ENCODE assay signal across 7 mouse cellular contexts in genomic region chr5:110099656-110100580, GRCm38 (mm10). TPM values are rescaled to one million over a fixed set of nuclear protein-coding genes. Genes with fewer than 3 reads are reported as not detected.
DNase-seq lines count a peak whose midpoint lies in the region; ATAC-seq and TF ChIP-seq lines count a peak whose summit lies in the region.

Gene Plcxd1, plus strand, starts transcription at chr5:110099969.

- 4% methylated on average over 25 of the region's 25 CpGs for WGBS in embryonic facial prominence, embryonic 10.5 days
- WGBS in hindbrain, postnatal 0 days, result 5% methylated on average over 25 of the region's 25 CpGs
- WGBS in liver, embryonic 11.5 days, result 9% methylated on average over 25 of the region's 25 CpGs

- peaks cover 29% of the 10 kb centered on the region for H3K36me3 ChIP-seq in embryonic facial prominence, embryonic 10.5 days (replicated peaks)
- H3K36me3 ChIP-seq in hindbrain, postnatal 0 days (ENCODE audit: insufficient read depth, low read length), result peaks cover 22% of the 10 kb centered on the region
- H3K36me3 ChIP-seq in liver, embryonic 11.5 days (ENCODE audit: control insufficient read depth, insufficient read depth, low read length), result peaks cover 20% of the 10 kb centered on the region

- TF ChIP-seq CTCF in hindbrain, postnatal 0 days (IDR thresholded peaks at IDR 0.05; ENCODE audit: low read depth), result no peak

- H3K4me2 ChIP-seq in hindbrain, postnatal 0 days (ENCODE audit: low read depth, low read length), result peak within 1 kb of the TSS; percentile 78
- peak within 1 kb of the TSS; percentile 72 for H3K4me2 ChIP-seq in liver, embryonic 11.5 days

- no peak for ATAC-seq in hindbrain, postnatal 0 days
- peak; percentile 13; the same call in 1 of the 2 replicates for ATAC-seq in liver, embryonic 11.5 days (replicated peaks; ENCODE audit: low FRiP score)

- H3K9me3 ChIP-seq in embryonic facial prominence, embryonic 10.5 days, result no peaks in the 10 kb centered on the region; the same call in 1 of the 2 replicates
- H3K9me3 ChIP-seq in hindbrain, postnatal 0 days (ENCODE audit: low read length), result no peaks in the 10 kb centered on the region
- no peaks in the 10 kb centered on the region for H3K9me3 ChIP-seq in liver, embryonic 11.5 days (ENCODE audit: control insufficient read depth, low read length)

- peak within 1 kb of the TSS; percentile 67 for H3K27ac ChIP-seq in embryonic facial prominence, embryonic 10.5 days (replicated peaks)
- no peak within 1 kb of the TSS for H3K27ac ChIP-seq in hindbrain, postnatal 0 days
- H3K27ac ChIP-seq in liver, embryonic 11.5 days (ENCODE audit: low read depth, low read length), result no peak within 1 kb of the TSS

- peak within 1 kb of the TSS; percentile 46; the same call in 1 of the 2 replicates for H3K9ac ChIP-seq in hindbrain, postnatal 0 days (replicated peaks; ENCODE audit: low read length)
- H3K9ac ChIP-seq in liver, embryonic 11.5 days (ENCODE audit: low read depth, low read length), result no peak within 1 kb of the TSS

- peaks cover 40% of the 10 kb centered on the region for H3K4me1 ChIP-seq in embryonic facial prominence, embryonic 10.5 days
- H3K4me1 ChIP-seq in hindbrain, postnatal 0 days (ENCODE audit: insufficient read depth, low read length), result peaks cover 11% of the 10 kb centered on the region
- H3K4me1 ChIP-seq in liver, embryonic 11.5 days (replicated peaks; ENCODE audit: control insufficient read depth, insufficient read depth, low read length), result peaks cover 18% of the 10 kb centered on the region

- DNase-seq in lung, postnatal 10 days, result peak; percentile 23
- DNase-seq in lung, postnatal 25 days (ENCODE audit: low spot score), result no peak
- peak; percentile 40 for DNase-seq in embryonic facial prominence, embryonic 10.5 days (ENCODE audit: low spot score)
- no peak for DNase-seq in hindbrain, postnatal 0 days (ENCODE audit: low spot score)
- no peak for DNase-seq in liver, embryonic 11.5 days (ENCODE audit: low spot score)
- peak; percentile 45 for DNase-seq in thymus, postnatal 4 days
- DNase-seq in urinary bladder, postnatal 4 days (ENCODE audit: low spot score in 2 of 2), result no peak

- H3K27me3 ChIP-seq in embryonic facial prominence, embryonic 10.5 days (replicated peaks; ENCODE audit: low read depth, poor library complexity, severe bottlenecking), result peaks cover 26% of the 10 kb centered on the region; the same call in 1 of the 2 replicates
- no peaks in the 10 kb centered on the region for H3K27me3 ChIP-seq in hindbrain, postnatal 0 days (ENCODE audit: insufficient read depth, low read length)
- peaks cover 7% of the 10 kb centered on the region; the same call in 1 of the 2 replicates for H3K27me3 ChIP-seq in liver, embryonic 11.5 days (replicated peaks; ENCODE audit: control insufficient read depth, insufficient read depth, low read length)

- peak within 1 kb of the TSS; percentile 55 for H3K4me3 ChIP-seq in embryonic facial prominence, embryonic 10.5 days
- peak within 1 kb of the TSS; percentile 40 for H3K4me3 ChIP-seq in hindbrain, postnatal 0 days (ENCODE audit: low read length)
- H3K4me3 ChIP-seq in liver, embryonic 11.5 days (ENCODE audit: low read depth, low read length), result peak within 1 kb of the TSS; percentile 41

RNA-seq across cellular contexts. Expression of gene Plcxd1, which starts in this region (rescaled TPM):
- 2.0 and 3.2 TPM in 2 replicates for polyA plus RNA-seq in embryonic facial prominence, embryonic 10.5 days (2016; fragmentation: Nextera tagmentation; extraction: Ambion mirVana)
- 14.4 and 22.8 TPM in 2 replicates for total RNA-seq in hindbrain, postnatal 0 days (2014; rRNA removed)
- 8.6 and 8.7 TPM in 2 replicates for polyA plus RNA-seq in hindbrain, postnatal 0 days (2015; fragmentation: Nextera tagmentation; extraction: Ambion mirVana)
- 0.71 and 1.3 TPM in 2 replicates for polyA plus RNA-seq in liver, embryonic 11.5 days (2014; fragmentation: Nextera tagmentation; extraction: Ambion mirVana)

Comparison
In these comparisons a context has a peak if more than half of its experiments do, and no peak if none do; other contexts are left out.
1. DNase-seq: peak in lung, postnatal 10 days (single experiment), embryonic facial prominence, embryonic 10.5 days (single experiment) and thymus, postnatal 4 days (single experiment); none in lung, postnatal 25 days (single experiment), hindbrain, postnatal 0 days (single experiment), liver, embryonic 11.5 days (single experiment) and urinary bladder, postnatal 4 days (0 of 2).
2. Peak in every context shown above with its lines, with median percentiles within 50 percentile points of each other: H3K4me3 ChIP-seq.